Mouse (Mus musculus) hindbrain, embryonic 13.5 days (tissue): Measurements from ENCODE around the gene Trappc1. TPM values are rescaled to one million over a fixed set of nuclear protein-coding genes. Genes with fewer than 3 reads are reported as not detected.
A peak's percentile ranks its signal among the peaks of the same experiment; 100 is the strongest.

ENCODE experiments used
- ATAC-seq: fragments of 200-750 bp; cut with Nextera tagmentation; 2 replicates; pipeline ENCODE4 v1.8.0; 2017; ENCODE audit warnings: moderate TSS enrichment; ENCODE audit not compliant: low FRiP score
- H3K27ac ChIP-seq: fragments of 300-500 bp; sonication (generic); 2 replicates; pipeline ENCODE4 v1.5.1; 2015; ENCODE audit warnings: inconsistent platforms, mild to moderate bottlenecking, moderate library complexity
- H3K27me3 ChIP-seq: fragments of 300-500 bp; sonication (generic); 2 replicates; pipeline ENCODE4 v1.6.1; 2015; ENCODE audit warnings: mild to moderate bottlenecking, inconsistent platforms
- H3K36me3 ChIP-seq: fragments of 300-500 bp; sonication (generic); 2 replicates; pipeline ENCODE4 v1.6.1; 2015; ENCODE audit warnings: mild to moderate bottlenecking, inconsistent platforms
- H3K4me1 ChIP-seq: fragments of 300-500 bp; sonication (generic); replicated peaks from 2 replicates; pipeline ENCODE4 v1.6.1; 2015; ENCODE audit warnings: inconsistent platforms
- H3K4me2 ChIP-seq: fragments of 300-500 bp; sonication (generic); 2 replicates; pipeline ENCODE4 v1.6.1; 2015; ENCODE audit warnings: inconsistent platforms, mild to moderate bottlenecking, moderate library complexity
- H3K4me3 ChIP-seq: fragments of 300-500 bp; sonication (generic); 2 replicates; pipeline ENCODE4 v1.5.1; 2015; ENCODE audit warnings: mild to moderate bottlenecking, inconsistent platforms
- H3K9ac ChIP-seq: fragments of 300-500 bp; sonication (generic); 2 replicates; pipeline ENCODE4 v1.6.1; 2015; ENCODE audit warnings: mild to moderate bottlenecking, inconsistent platforms
- H3K9me3 ChIP-seq: fragments of 300-500 bp; sonication (generic); 2 replicates; pipeline ENCODE4 v1.6.1; 2016; ENCODE audit warnings: inconsistent platforms
- WGBS: fragments of 180-500 bp; shearing (Covaris S2); methylation state at CpG from one replicate; pipeline ENCODE4 v1.1.7; 2015; 5-methylcytosine and 5-hydroxymethylcytosine counted together
- polyA plus RNA-seq: library from polyadenylated mRNA; unstranded; fragments of >200 nt; fragmentation: Nextera tagmentation; extraction: Ambion mirVana; gene quantifications from 2 replicates; pipeline ENCODE4 v1.2.1, GENCODE M21; 2015

Trappc1 gene
- polyA plus RNA-seq, 1 experiment from 2014 or later, result 204 TPM

DNA sequence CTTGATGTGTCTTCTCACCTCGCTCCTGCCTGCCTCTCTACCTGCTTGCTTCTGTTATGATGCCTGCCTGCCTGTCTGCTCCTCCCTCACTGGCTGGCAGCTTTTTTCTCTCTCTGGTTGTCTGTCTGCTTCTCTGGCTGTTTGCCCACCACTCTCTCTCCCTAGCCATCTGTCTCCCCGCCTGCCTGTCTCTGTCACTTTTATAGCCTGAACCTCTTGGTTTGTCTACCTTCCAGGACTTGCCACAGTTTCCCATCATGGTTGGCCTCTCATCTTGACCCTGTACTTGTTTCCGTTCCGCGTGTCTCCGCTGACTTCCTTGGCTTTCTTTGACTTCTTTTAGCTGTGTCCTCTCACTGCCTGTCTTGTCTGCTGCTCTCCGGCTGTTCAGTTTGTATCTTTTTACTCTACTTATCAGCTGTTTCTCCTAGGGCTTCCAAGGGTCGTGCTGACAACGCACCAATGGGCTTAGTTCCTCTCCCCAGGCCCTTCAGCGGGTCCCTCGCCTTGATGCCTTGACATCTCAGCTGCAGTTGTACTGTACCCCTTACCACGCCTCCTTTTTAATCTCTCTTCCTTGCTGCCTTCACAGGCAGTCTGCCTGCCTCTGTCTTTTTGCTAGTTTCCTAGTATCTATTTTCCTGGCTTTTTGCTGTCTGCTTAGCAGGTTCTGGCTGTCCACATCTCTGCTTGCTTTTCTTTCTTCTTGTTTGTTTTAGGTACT, 48.4 kb downstream of the Trappc1 start:
- ATAC-seq, result no peak
- Histone ChIP-seq H3K4me3 (peak overlapping the region; percentile 7; the same call in 1 of the 2 replicates), H3K9me3 (no peaks in the 10 kb centered on the region), H3K27ac (peak overlapping the region; percentile 84), H3K36me3 (peaks cover 16% of the 10 kb centered on the region), H3K9ac (peak overlapping the region; percentile 53; the same call in 1 of the 2 replicates), H3K27me3 (no peaks in the 10 kb centered on the region), H3K4me1 (peaks cover 45% of the 10 kb centered on the region), H3K4me2 (peak overlapping the region; percentile 40)
- 35% methylated on average over 12 of the region's 12 CpGs for WGBS

DNA sequence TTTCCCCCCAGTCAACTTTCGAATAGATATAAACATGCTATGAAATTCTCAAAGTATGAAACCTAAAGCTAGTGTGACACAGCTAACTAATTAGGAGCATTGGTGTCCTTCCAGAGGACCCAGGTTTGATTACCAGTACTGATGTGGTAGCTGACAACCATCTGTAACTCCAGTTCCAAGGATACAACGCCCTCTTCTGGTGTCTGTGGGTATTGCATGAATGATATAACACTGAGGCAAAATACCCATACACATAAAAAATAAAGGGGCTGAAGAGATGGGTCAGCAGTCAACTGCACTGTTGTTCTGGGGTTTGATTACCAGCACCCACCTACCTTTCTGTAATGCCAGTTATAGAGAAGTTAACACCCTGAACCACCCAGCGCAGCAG, 49.0 kb downstream of the Trappc1 start:
- Histone ChIP-seq H3K27ac (peak overlapping the region; percentile 84), H3K36me3 (peaks cover 16% of the 10 kb centered on the region), H3K4me3 (no peak overlapping the region), H3K4me2 (no peak overlapping the region), H3K27me3 (no peaks in the 10 kb centered on the region), H3K9me3 (no peaks in the 10 kb centered on the region), H3K4me1 (peaks cover 39% of the 10 kb centered on the region), H3K9ac (no peak overlapping the region; the same call in 1 of the 2 replicates)
- WGBS, result 66% methylated on average over 3 of the region's 3 CpGs
- no peak for ATAC-seq

GRCm38 (mm10) chr11:69373223-69373965, 49.6 kb downstream of the Trappc1 start:
- Histone ChIP-seq H3K4me3 (no peak overlapping the region), H3K4me1 (peaks cover 35% of the 10 kb centered on the region), H3K9me3 (no peaks in the 10 kb centered on the region), H3K36me3 (peaks cover 16% of the 10 kb centered on the region), H3K4me2 (0 out of 2 replicates have a peak overlapping the region, but pooled peaks have one; percentile 2), H3K27me3 (no peaks in the 10 kb centered on the region), H3K27ac (no peak overlapping the region), H3K9ac (peak overlapping the region; percentile 35; the same call in 1 of the 2 replicates)
- no peak for ATAC-seq
- WGBS, result 93% methylated on average over 16 of the region's 16 CpGs

Other genes starting within 250 kb of the Trappc1 start
- 217 and 227 TPM in 2 replicates for gene Vamp2, start 235.5 kb upstream of the Trappc1 start, polyA plus RNA-seq
- gene Per1, start 228.8 kb upstream of the Trappc1 start, polyA plus RNA-seq, result 7.4 and 9.4 TPM in 2 replicates
- gene Hes7, start 203.6 kb upstream of the Trappc1 start, polyA plus RNA-seq, result 0.26 and 0.35 TPM in 2 replicates
- gene 9130213A22Rik, start 201.4 kb upstream of the Trappc1 start, polyA plus RNA-seq, result 0.13 and 0.25 TPM in 2 replicates
- 0.71 and 1.3 TPM in 2 replicates for gene Aloxe3, start 198.1 kb upstream of the Trappc1 start, polyA plus RNA-seq
- gene Alox12b, start 167.0 kb upstream of the Trappc1 start, polyA plus RNA-seq, result 0.29 and 0.31 TPM in 2 replicates
- gene Alox8, start 126.1 kb upstream of the Trappc1 start, polyA plus RNA-seq, result 0.12 and 0.16 TPM in 2 replicates
- gene Gucy2e, start 86.9 kb upstream of the Trappc1 start, polyA plus RNA-seq, result 0.21 and 0.30 TPM in 2 replicates
- gene Cntrob, start 205 bp upstream of the Trappc1 start, polyA plus RNA-seq, result 22.6 and 24.4 TPM in 2 replicates
- gene Kcnab3, start 2.3 kb downstream of the Trappc1 start, polyA plus RNA-seq, result 4.2 and 5.1 TPM in 2 replicates
- gene Rnf227, start 16.5 kb downstream of the Trappc1 start, polyA plus RNA-seq, result 163 and 166 TPM in 2 replicates
- gene Chd3, start 45.4 kb downstream of the Trappc1 start, polyA plus RNA-seq, result 92.4 and 93.5 TPM in 2 replicates
- 103 and 105 TPM in 2 replicates for gene Naa38, start 71.5 kb downstream of the Trappc1 start, polyA plus RNA-seq
- 34.9 and 35.5 TPM in 2 replicates for gene Cyb5d1, start 71.7 kb downstream of the Trappc1 start, polyA plus RNA-seq
- 7.1 and 8.7 TPM in 2 replicates for gene Tmem88, start 74.3 kb downstream of the Trappc1 start, polyA plus RNA-seq
- 50.6 and 51.3 TPM in 2 replicates for gene Kdm6b, start 89.7 kb downstream of the Trappc1 start, polyA plus RNA-seq
- gene Dnah2, start 225.1 kb downstream of the Trappc1 start, polyA plus RNA-seq, result 2.1 and 2.7 TPM in 2 replicates
- gene Efnb3, start 236.2 kb downstream of the Trappc1 start, polyA plus RNA-seq, result 90.1 and 92.0 TPM in 2 replicates